Mouse (Mus musculus): ENCODE measurements around the gene Ifitm5.

GRCm38 (mm10) chr7:140982971-140983370 lies 32.9 kb upstream of the Ifitm5 start:
- TF ChIP-seq CTCF (IDR thresholded peaks at IDR 0.05; ENCODE audit: borderline replicate concordance, insufficient read depth, low read depth, low read length) (no peak), POLR2A (IDR thresholded peaks at IDR 0.05; ENCODE audit: borderline replicate concordance, insufficient read depth, low read length) (no peak)
